Mouse (Mus musculus) thymus, adult 2 months (tissue): Measurements from ENCODE around the gene Bahcc1. TPM values are rescaled to one million over a fixed set of nuclear protein-coding genes. Genes with fewer than 3 reads are reported as not detected.

ENCODE experiments used
- DNase-seq: peaks from one replicate; pipeline ENCODE4 v3.0.0; 2021
- H3K27ac ChIP-seq: fragments of 200-500 bp; 2 replicates; pipeline ENCODE4 v1.5.1; 2012; ENCODE audit warnings: low read length, control low read depth; ENCODE audit not compliant: control insufficient read depth, insufficient read depth
- H3K27me3 ChIP-seq: fragments of 200-500 bp; 2 replicates; pipeline ENCODE4 v1.6.1; 2012; ENCODE audit warnings: mild to moderate bottlenecking, low read length, moderate library complexity, mixed read lengths; ENCODE audit not compliant: control insufficient read depth, insufficient read depth
- H3K36me3 ChIP-seq: fragments of 200-500 bp; 2 replicates; pipeline ENCODE4 v1.6.1; 2012; ENCODE audit warnings: mild to moderate bottlenecking, low read length, moderate library complexity; ENCODE audit not compliant: control insufficient read depth, insufficient read depth
- H3K4me1 ChIP-seq: fragments of 200-500 bp; replicated peaks from 2 replicates; pipeline ENCODE4 v1.6.1; 2012; ENCODE audit warnings: low read length; ENCODE audit not compliant: control insufficient read depth, insufficient read depth
- H3K4me3 ChIP-seq: fragments of 200-500 bp; 2 replicates; pipeline ENCODE4 v1.5.1; 2012; ENCODE audit warnings: mild to moderate bottlenecking, low read length, control low read depth, moderate library complexity; ENCODE audit not compliant: control insufficient read depth, insufficient read depth
- CTCF ChIP-seq: fragments of 200-500 bp; IDR thresholded peaks from 2 replicates; pipeline ENCODE4 v1.5.1; 2012; ENCODE audit warnings: mild to moderate bottlenecking, control low read depth, low read length, moderate library complexity, borderline replicate concordance; ENCODE audit not compliant: control insufficient read depth, poor library complexity, insufficient read depth; ENCODE audit errors: extremely low read depth
- POLR2A ChIP-seq: fragments of 200-500 bp; IDR thresholded peaks from 2 replicates; pipeline ENCODE4 v1.6.1; 2012; ENCODE audit warnings: mild to moderate bottlenecking, low read length, control low read depth, moderate library complexity; ENCODE audit not compliant: control insufficient read depth, poor library complexity, insufficient read depth; ENCODE audit errors: extremely low read depth
- WGBS: fragments of 180-500 bp; shearing (Covaris S2); methylation state at CpG from one replicate; pipeline ENCODE4 v1.1.7; 2018; 5-methylcytosine and 5-hydroxymethylcytosine counted together
- polyA plus RNA-seq: library from polyadenylated mRNA; depleted of rRNA; stranded (reverse); fragments of >200 nt; gene quantifications from 2 replicates; pipeline ENCODE4 v1.2.3, GENCODE M21; 2012

The Bahcc1 gene
- polyA plus RNA-seq, 1 experiment: 11.0 TPM

DNA sequence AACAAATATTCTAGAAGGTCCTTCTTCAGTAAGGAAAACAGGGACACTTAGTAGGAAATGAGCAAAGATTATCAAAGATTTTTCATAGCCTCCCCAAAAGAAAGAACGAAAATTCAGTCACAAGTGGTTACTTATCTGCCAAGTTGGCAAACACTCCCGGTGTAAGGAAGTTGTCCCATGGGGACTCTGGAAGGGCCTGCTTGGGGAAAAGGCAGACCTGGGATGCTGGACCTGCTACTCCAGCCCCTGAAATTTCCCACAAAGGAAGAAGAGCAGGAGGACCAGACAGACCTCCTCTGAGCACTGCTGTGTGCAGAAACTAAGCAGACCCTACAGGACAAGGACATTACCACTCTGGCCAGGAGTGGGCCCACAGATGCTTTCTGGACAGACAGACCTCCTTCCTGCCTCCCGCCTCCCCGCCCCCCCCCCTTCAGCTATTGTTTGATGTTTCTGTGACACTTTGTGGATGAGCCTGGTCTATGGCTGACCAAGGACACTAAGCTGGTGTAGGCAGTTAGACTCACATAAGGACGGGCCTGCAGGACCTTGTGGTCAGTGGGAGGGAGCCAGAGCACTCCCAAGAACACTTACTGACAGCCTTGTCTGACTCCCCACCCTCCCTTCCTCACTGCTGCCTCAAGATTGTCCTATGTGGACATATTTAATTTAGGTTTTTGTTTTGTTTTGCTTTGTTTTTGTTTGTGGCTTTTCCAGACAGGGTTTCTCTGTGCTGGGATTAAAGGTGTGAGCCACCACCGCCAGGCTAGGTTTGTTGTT is 81.3 kb downstream of the Bahcc1 start:
- DNase-seq: no peak
- TF ChIP-seq CTCF (no peak), POLR2A (no peak)
- Histone ChIP-seq H3K27me3 (no peaks in the 10 kb centered on the region), H3K4me1 (peaks cover 25% of the 10 kb centered on the region), H3K4me3 (no peak overlapping the region), H3K27ac (no peak overlapping the region), H3K36me3 (no peaks in the 10 kb centered on the region)
- 90% methylated on average over 6 of the region's 6 CpGs for WGBS

DNA sequence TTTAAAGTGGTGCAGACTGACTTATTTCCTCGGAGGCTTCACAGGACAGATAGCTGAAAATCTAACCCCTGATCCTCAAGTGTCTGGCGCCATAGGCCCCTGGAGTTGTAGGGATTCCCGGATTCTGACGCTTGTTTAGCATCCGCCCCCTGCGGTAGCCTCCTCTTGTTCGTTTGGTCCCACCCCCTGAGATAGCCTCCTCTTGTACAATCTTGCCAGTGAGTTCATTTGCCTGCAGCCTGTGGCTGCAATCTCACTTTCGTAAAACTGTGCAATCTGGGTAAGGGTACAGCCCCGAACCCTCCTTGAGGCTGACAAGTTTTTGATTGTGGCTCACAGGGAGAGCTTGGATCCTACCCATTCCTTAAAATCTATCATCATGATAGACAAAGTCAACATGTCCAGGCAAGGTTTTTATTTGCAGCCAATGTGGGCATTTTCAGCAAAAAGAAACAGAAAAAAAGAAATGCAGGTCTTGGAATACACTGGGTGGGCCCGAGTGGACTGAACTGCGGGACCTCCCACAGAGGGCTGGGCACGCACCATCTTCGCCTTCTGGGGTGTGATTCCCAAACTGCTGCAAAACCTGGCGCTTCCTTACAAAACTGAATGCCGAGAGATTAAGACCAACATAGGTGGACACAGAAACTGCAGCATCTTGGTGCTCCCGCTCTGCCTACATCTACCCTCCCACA is 82.1 kb downstream of the Bahcc1 start:
- TF ChIP-seq POLR2A (no peak), CTCF (no peak)
- Histone ChIP-seq H3K4me1 (peaks cover 25% of the 10 kb centered on the region), H3K27me3 (no peaks in the 10 kb centered on the region), H3K27ac (no peak overlapping the region), H3K4me3 (no peak overlapping the region), H3K36me3 (no peaks in the 10 kb centered on the region)
- WGBS: 93% methylated on average over 16 of the region's 16 CpGs
- DNase-seq: no peak

DNA sequence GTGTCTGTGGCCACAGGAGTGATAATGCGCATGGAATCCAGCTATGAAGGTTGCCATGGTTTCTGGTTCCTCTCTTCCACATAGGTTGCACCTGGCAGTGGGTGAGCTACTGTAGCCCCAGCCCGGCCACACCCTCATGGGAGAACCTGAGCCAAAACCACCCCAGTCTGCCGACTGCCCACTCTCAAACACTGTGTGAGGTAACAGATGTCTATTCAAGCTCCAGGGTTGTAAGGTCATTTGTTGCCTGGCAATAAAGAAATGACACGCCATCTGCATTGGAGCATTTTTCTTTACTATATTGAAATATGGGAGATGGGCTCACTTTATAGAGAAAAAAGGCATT is 82.6 kb downstream of the Bahcc1 start:
- Histone ChIP-seq H3K27ac (no peak overlapping the region), H3K27me3 (no peaks in the 10 kb centered on the region), H3K4me3 (no peak overlapping the region), H3K4me1 (peaks cover 25% of the 10 kb centered on the region), H3K36me3 (no peaks in the 10 kb centered on the region)
- DNase-seq: no peak
- WGBS: 23% methylated on average over 4 of the region's 4 CpGs
- TF ChIP-seq POLR2A: no peak
- no peak for TF ChIP-seq CTCF

DNA sequence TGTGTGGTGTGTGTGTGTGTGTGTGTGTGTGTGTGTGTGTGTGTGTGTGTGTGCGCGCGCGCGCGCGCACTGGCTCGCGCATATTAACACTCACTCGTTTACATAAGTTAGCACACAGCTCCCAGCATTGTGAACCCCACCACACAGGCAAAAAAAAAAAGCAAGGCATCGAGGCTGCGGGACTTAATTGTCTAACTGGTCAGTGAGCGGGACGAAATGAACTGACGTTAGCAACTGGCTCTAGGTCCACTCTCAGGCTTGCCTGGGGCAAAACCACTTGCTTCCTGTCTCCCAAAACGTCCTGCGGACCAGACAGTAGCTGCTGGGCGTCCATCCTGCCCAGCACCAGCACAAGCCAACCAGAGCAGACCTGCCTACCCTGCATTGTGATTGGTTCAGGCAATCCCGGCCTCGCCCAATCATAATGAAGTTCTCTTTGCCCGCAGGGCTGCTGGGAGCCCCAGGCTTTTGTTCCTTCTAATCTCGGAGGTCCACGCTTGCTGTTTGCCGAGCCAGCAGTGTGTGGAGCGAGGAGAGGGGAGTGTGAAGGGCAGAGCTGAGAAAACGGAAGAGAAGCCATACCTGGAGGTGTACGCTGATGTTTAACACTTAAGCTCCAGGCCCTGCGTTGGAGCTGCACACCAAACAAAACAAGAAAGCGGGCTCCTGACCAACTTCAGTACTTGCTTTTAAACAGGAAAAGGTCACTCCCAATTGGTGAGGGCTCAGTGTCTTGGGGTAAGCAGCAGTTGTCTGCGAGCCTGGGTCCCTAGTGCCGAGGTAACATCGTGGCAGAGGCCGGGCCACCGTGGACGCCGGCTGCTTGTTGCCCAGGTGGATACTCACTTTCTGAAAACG is 83.3 kb downstream of the Bahcc1 start:
- peak overlapping the region; percentile 57 for H3K4me3 ChIP-seq
- no peaks in the 10 kb centered on the region for H3K36me3 ChIP-seq
- under 1% methylated on average over 37 of the region's 37 CpGs for WGBS
- H3K4me1 ChIP-seq: peaks cover 20% of the 10 kb centered on the region
- peak overlapping the region; percentile 72 for H3K27ac ChIP-seq
- no peaks in the 10 kb centered on the region for H3K27me3 ChIP-seq
- peak; percentile 49; the same call in 1 of the 2 replicates for TF ChIP-seq CTCF
- TF ChIP-seq POLR2A: peak; percentile 84
- DNase-seq: peak; percentile 90

DNA sequence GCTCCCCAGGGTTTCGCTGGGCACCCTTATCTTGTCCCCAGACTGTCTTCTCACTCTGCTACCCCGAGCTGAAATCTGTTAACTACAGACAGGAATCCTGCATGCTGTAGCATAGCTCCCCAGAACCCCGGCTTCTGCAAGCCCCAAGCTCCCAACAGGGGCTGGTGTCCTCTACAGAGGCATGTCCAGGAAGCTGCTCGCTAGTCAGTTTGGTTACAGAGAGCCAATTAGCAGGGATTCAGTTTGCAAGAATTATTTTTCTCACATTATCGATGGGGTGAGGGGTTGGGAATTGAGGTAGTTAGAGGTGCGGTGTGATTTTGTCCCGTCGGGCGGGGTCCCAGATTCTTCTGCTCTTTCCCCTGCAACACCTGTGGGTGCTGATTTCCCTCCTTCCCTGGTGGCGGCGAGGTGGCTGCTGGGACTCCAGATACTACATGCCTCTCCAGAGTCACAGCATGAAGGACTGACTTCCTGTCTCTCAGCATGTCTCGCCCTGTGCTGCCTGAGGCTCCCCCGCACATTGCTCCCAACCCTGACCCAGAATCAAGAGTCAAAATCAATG is 84.0 kb downstream of the Bahcc1 start:
- Histone ChIP-seq H3K36me3 (no peaks in the 10 kb centered on the region), H3K4me3 (peak overlapping the region; percentile 57), H3K4me1 (peaks cover 13% of the 10 kb centered on the region), H3K27ac (peak overlapping the region; percentile 56; the same call in 1 of the 2 replicates), H3K27me3 (no peaks in the 10 kb centered on the region)
- no peak for TF ChIP-seq CTCF
- no peak for TF ChIP-seq POLR2A
- 3% methylated on average over 13 of the region's 13 CpGs for WGBS
- DNase-seq: peak; percentile 58

DNA sequence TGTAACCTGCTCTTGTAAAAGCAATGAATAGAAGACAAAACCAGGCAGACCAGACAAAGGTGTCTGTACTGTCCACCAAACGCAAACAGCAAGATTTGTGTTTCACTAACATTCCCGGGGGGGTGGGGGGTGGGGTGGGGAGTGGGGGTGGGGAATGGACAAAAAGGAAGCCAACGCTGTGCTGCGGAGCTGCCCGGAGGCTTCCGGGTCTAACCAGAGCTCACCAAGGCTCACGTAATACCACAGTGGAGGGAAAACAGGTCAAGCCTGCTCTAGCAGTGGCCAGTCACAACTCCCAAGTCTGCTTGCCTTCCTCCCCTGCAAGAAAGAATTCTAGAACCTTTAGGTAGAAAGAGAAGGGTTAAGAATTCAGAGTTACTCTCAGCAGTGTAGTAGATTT is 84.7 kb downstream of the Bahcc1 start:
- Histone ChIP-seq H3K4me1 (peaks cover 12% of the 10 kb centered on the region), H3K4me3 (no peak overlapping the region), H3K27me3 (no peaks in the 10 kb centered on the region), H3K27ac (no peak overlapping the region), H3K36me3 (no peaks in the 10 kb centered on the region)
- TF ChIP-seq CTCF (no peak), POLR2A (no peak)
- DNase-seq: no peak
- WGBS: 87% methylated on average over 7 of the region's 7 CpGs
